Mouse (Mus musculus) heart, embryonic 16.5 days (tissue): ENCODE data around the gene Slc22a21. TPM values are rescaled to one million over a fixed set of nuclear protein-coding genes. Genes with fewer than 3 reads are reported as not detected.

ENCODE experiments used
- ATAC-seq: fragments of 200-750 bp; cut with Nextera tagmentation; replicated peaks from 2 replicates; pipeline ENCODE4 v1.8.0; 2017; ENCODE audit warnings: moderate number of reproducible peaks; ENCODE audit not compliant: insufficient read depth, low FRiP score; ENCODE audit errors: extremely low read depth
- H3K27ac ChIP-seq: fragments of 300-500 bp; sonication (generic); 2 replicates; pipeline ENCODE4 v1.5.1; 2014; ENCODE audit warnings: mild to moderate bottlenecking, low read length, control low read depth, moderate library complexity
- H3K27me3 ChIP-seq: fragments of 300-500 bp; sonication (generic); 2 replicates; pipeline ENCODE4 v1.6.1; 2014; ENCODE audit warnings: low read length, mixed read lengths; ENCODE audit not compliant: control insufficient read depth, insufficient read depth
- H3K36me3 ChIP-seq: fragments of 300-500 bp; sonication (generic); 2 replicates; pipeline ENCODE4 v1.6.1; 2014; ENCODE audit not compliant: control insufficient read depth, insufficient read depth
- H3K4me1 ChIP-seq: fragments of 300-500 bp; sonication (generic); 2 replicates; pipeline ENCODE4 v1.6.1; 2014; ENCODE audit warnings: low read length, mixed read lengths; ENCODE audit not compliant: control insufficient read depth, insufficient read depth
- H3K4me2 ChIP-seq: fragments of 300-500 bp; sonication (generic); 2 replicates; pipeline ENCODE4 v1.6.1; 2014; ENCODE audit warnings: low read depth, mild to moderate bottlenecking, control low read depth, low read length
- H3K4me3 ChIP-seq: fragments of 300-500 bp; sonication (generic); 2 replicates; pipeline ENCODE4 v1.5.1; 2014; ENCODE audit warnings: mild to moderate bottlenecking, control low read depth, low read length
- H3K9ac ChIP-seq: fragments of 300-500 bp; sonication (generic); 2 replicates; pipeline ENCODE4 v1.6.1; 2014; ENCODE audit warnings: low read length, control low read depth
- H3K9me3 ChIP-seq: fragments of 300-500 bp; sonication (generic); replicated peaks from 2 replicates; pipeline ENCODE4 v1.6.1; 2016; ENCODE audit warnings: low read length; ENCODE audit not compliant: control insufficient read depth
- WGBS: fragments of 180-500 bp; shearing (Covaris S2); extraction: QIAGEN DNeasy Blood & Tissue Kit; methylation state at CpG from one replicate; pipeline ENCODE4 v1.1.7; 2014; 5-methylcytosine and 5-hydroxymethylcytosine counted together
- polyA plus RNA-seq: library from polyadenylated mRNA; unstranded; fragments of >200 nt; fragmentation: Nextera tagmentation; extraction: Ambion mirVana; gene quantifications from 2 replicates; pipeline ENCODE4 v1.2.1, GENCODE M21; 2015

Slc22a21 gene
- polyA plus RNA-seq, 1 experiment from 2014 or later, result 2.0 TPM

GRCm38 (mm10) chr11:53900991-53901390 lies 79.1 kb downstream of the Slc22a21 start:
- Histone ChIP-seq H3K4me3 (no peak overlapping the region), H3K27me3 (no peaks in the 10 kb centered on the region), H3K9me3 (no peaks in the 10 kb centered on the region), H3K4me2 (no peak overlapping the region), H3K27ac (no peak overlapping the region), H3K36me3 (no peaks in the 10 kb centered on the region), H3K4me1 (peaks cover 10% of the 10 kb centered on the region), H3K9ac (no peak overlapping the region)
- no peak for ATAC-seq
- WGBS, result 48% methylated on average over 1 of the region's 1 CpGs

- Histone ChIP-seq H3K27me3 (no peaks in the 10 kb centered on the region), H3K9ac (no peak overlapping the region), H3K9me3 (no peaks in the 10 kb centered on the region), H3K4me1 (peaks cover 10% of the 10 kb centered on the region), H3K27ac (no peak overlapping the region), H3K4me2 (no peak overlapping the region), H3K36me3 (no peaks in the 10 kb centered on the region), H3K4me3 (no peak overlapping the region)
- no peak for ATAC-seq
- WGBS, result 86% methylated on average over 6 of the region's 6 CpGs
Observed at GRCm38 (mm10) chr11:53899981-53900380, 80.2 kb downstream of the Slc22a21 start.

Other genes with a start within 250 kb of the Slc22a21 start
- 17.2 and 25.7 TPM in 2 replicates for gene Irf1, start 210.3 kb downstream of the Slc22a21 start, polyA plus RNA-seq
- 0.16 and 0.53 TPM in 2 replicates for gene Gm17334, start 207.1 kb downstream of the Slc22a21 start, polyA plus RNA-seq
- 1.4 and 2.7 TPM in 2 replicates for gene Gm12216, start 121.1 kb downstream of the Slc22a21 start, polyA plus RNA-seq
- gene Slc22a5, start 88.7 kb downstream of the Slc22a21 start, polyA plus RNA-seq, result 9.0 and 10.6 TPM in 2 replicates
- 1.1 and 1.2 TPM in 2 replicates for gene Slc22a4, start 47.8 kb upstream of the Slc22a21 start, polyA plus RNA-seq
- gene Pdlim4, start 88.7 kb upstream of the Slc22a21 start, polyA plus RNA-seq, result 16.0 and 26.4 TPM in 2 replicates
- 53.3 and 61.1 TPM in 2 replicates for gene P4ha2, start 119.8 kb upstream of the Slc22a21 start, polyA plus RNA-seq